Mouse (Mus musculus): ENCODE measurements around the gene Camp.
A peak's percentile ranks its signal among the peaks of the same experiment; 100 is the strongest.

Camp gene

DNA sequence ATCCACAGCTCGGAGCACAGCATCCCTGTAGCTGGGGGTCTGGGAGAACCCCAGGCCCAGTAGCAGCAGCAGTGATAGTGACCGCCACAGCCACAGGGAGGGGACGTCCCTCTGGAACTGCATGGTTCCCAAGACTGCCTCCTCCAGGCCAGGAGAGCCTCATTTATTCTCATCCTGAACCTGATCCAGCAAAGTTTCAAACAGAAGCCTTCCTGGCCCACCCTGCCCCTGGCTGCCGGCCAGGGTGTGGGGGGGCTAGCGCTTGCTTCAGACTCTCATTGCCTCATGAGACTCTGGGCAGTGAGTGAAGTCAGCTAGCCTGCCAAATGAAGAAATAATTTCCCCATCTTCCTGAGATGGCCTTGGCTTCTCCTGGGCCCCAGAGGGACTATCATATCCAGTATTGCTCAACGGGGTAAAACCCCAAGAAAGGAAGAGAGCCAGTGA lies at the start of gene Camp:
Camp (minus strand) TSS at position 306 of the 447 bp plus-strand sequence.
- no peak for DNase-seq (ENCODE audit: low read depth, low spot score)

DNA sequence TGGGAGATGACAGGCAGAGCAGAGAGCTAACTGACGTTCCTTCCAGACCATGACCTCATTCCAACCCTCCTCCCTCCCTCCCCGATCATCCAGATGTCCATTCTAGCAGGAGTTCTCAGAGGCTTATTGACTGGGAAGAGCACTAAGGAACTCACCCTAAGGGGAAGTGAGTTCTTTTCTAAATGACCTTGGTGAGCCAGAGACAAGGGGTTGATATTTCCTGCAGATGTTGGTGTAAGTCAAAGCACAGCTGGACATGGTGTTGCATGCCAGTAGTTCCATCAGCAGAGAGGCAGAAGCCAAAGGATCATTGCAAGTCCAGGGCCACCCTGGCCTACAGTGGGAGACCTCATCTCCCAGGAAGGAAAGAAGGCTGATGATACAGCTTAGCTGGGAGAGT lies 48.6 kb upstream of the Camp start:
- no peak for DNase-seq (ENCODE audit: low read depth, low spot score)

DNA sequence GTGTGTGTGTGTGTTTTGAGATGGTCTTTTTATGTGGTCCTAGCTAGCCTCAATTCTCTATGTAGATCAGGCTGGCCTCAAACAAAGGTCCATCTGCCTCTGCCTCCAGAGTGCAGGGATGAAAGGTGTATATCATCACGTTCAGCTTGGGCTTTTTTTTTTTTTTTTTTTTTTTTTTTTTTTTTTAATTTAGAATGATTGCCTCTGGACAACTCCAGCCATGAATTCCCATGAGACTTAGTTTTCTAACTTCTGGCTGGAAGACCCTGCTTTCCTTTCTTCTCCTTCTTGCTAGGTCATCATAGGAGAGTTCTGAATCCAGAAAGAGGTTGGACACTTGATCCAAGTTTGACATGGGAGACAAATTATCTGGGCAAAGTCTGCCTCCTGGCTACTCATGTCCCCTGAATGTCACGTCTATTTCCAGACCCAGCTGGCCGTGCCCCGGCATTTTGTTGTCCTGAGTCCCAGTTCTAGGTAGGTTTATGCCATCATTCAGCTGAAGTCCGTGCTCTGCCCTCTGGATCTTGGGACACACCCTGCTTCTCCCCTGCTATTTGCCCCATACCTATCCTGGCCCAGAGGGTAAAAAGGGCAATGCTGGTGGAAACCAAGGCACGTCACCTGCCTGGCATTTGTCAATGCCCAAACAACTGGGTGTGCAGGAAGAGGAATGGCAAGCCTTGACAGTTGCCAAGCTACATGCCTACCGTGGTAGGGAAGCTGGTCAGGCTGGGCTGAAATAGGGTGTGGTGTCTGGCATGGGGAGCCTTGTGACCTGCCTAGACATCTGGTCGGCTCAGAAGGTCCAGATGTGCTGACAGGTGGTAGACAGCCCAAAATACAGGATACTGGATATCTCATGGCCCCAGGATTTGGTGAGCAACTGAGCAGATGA lies 47.1 kb upstream of the Camp start:
- DNase-seq (ENCODE audit: low read depth, low spot score): no peak

DNA sequence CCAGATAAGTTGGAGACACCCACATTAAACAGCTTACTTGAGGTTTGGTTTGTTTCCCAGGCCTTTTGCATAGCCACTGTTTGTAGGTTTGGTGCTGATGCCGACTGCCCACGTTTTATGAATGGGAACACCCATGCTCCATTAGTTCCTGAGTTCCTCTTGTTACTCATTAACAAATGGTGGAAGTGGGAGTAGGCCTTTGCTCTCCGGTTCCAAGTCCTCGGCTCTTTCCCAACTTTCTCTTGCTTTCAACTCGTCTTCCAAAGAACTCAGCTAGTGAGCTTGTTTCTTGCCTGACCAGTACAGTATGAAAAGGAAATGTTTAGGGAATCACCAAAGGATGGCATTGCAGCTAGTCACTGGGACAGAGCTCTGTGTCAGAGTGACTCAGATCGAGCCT lies 46.2 kb upstream of the Camp start:
- no peak for DNase-seq (ENCODE audit: low read depth, low spot score)

DNA sequence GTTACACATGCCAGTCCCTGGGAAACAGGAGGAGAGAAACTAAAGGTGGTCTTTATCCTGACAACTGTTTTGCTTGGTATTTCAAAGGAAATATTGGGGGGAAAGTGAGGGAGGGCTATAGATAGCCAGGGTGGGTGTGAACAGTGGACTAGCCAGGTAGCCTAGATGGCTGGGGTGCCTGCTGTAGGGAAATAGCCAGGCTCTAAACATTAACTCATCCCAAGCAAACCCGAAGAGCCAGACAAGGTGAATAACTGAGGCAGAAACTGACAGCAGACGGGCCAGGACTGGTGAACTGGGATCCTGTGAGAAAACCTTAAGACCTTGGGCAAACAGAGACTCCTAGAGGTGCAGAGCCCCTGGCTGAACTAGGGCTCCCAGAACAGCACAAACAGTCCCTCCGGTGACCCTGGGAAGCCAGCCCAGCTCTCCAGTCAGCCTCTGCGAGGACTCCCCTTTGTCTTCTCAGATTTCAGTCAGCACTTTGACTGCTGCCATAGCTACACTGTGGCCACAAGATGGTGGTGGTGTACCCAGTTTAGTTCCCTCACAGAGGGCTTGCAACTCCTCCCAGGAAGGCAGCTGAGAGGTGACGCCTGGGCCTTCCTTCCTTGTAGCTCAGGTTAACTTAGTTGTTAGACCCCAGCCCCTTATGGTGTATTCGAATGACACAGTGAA lies 45.1 kb upstream of the Camp start:
- DNase-seq (ENCODE audit: low read depth, low spot score): peak; percentile 65

DNA sequence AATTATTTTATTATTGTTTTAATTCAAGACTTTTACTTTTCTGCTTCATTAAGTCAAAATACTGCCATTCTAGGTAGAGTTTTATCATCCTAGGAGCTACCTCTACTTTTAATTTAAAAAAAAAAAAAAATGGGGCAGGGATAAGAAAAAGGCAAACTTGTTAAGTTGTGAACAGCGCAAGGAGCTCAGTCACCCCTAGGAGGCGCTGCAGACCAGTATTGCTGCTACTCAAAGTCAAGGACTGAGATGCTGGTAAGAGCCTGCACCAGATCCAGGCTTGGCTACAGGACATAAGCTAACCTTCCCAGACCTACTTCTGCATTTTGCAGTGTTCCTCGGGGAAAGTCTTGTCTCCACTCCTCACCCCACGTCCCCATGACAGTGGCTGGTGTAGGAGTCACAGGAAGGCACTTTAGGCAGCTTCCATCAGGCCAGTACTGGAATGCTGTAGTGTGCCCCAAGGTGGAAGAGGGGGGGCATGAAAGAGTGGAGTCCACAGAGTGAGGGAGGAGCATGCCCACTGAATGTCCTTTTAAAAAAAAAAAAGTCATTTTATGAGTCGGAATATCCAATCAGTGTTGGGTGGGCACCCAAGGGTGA lies 43.3 kb upstream of the Camp start:
- DNase-seq (ENCODE audit: low read depth, low spot score): peak; percentile 78

DNA sequence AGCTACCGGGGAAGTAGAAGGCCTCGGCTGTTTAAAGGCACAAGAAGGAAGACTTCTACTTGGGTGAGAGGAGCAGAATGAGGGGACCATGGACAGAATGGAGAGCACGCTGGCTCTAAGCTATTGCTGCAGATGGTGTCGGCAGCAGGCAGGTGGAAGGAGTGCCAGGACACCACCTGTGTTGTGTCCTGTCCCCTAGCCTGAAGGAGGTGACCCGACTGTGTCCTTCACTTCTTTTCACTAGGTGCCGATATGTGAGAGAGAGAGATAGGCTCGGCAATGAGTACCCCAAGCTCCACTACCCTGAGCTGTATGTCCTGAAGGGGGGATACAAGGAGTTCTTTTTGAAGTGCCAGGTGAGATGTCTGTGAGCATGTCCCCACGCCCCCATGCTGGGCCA lies 42.1 kb upstream of the Camp start:
- DNase-seq (ENCODE audit: low read depth, low spot score): no peak

DNA sequence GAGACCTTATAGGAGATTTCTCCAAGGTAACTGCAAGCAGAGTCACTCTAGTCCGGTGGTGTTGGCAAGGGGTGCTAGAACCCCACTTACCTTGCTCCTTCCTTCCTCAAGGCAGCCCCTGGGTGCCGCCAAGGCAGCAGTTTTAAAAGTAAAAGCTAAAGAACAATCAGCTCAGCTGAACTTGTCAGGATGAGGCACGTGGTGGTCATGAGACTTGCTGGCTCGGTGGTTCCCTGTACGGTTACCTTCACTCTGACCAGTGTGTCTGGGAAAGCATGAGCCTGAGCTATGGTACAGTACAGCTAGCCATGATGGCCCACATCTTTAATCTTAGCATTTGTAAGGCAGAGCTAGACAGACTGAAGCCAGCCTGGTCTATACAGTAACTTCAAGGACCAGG lies 37.9 kb upstream of the Camp start:
- no peak for DNase-seq (ENCODE audit: low read depth, low spot score)

DNA sequence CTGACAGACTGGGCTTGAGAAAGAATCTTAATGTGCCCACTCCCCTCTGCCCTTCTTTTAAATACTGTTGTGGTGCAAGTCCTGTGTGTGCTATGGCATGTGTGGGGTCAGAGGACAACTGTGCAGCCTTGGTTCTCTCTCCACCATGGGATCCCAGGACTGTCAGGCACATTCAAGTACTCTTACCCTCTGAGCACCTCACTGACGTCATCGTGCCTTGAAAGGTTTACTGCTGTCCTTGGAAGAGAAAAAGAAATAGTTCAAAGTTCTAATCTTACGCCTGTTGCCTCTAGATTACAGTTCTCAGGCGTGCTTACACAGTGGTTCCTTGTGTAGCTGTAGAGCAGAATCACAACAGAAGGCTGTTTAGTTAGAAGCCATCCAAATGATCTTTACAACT lies 36.8 kb upstream of the Camp start:
- no peak for DNase-seq (ENCODE audit: low read depth, low spot score)

DNA sequence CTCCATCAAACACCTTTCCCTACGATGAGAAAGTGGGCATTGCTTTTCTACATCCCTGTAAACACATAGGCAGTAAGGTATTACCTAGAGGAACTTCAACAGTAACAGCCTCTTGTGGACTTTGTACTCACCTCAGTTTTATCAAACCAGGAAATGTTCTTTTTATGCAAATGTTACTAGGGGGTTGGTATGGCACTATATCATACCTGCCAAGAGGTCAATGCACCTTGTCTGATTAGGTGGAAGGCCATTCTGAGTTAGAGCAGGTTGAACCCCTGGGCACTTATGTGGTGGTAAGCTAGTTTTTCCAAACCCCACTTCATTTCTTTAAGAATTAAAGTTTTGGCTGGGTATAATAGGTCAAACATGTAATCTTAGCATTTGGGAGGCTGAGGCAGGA lies 29.9 kb upstream of the Camp start:
- DNase-seq (ENCODE audit: low read depth, low spot score): no peak

DNA sequence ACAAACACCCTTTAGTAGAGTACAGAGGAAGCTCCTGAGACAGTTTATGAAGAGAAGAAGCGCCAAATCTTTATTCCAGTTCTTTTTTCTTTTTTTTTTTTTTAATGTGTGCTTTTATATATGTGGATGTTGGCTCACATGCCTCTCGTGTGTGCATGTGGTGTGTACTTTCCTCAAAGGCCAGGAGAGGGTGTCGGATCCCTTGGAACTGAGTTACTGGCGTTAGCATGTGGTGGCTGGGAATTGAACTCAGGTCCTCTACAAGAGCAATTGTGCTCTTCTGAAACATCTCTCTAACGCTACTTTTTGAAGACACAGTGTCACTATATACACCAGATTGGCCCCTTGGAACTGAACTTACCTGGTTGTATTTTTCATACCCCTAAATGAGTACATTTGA lies 28.2 kb upstream of the Camp start:
- DNase-seq (ENCODE audit: low read depth, low spot score): no peak

DNA sequence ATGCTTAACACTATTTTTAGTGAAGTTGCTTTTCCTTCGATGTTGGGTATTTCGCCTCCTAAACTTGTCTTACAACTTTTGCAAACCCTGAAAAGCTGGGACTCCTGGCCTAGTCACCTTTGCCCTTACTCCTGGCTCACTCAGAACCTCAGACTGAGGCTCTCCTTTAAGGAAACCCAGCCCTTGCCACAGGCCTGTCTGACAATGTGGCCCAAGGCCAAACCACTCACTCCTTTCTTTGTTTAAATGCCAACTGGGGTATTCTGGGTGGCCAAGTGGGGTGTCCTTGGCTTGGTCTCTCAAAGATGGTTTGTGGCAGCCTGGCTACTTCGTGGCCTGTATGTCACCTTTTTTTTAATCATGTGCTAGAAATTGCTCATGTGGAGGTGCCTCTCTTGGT lies 27.3 kb upstream of the Camp start:
- DNase-seq (ENCODE audit: low read depth, low spot score): peak; percentile 11

DNA sequence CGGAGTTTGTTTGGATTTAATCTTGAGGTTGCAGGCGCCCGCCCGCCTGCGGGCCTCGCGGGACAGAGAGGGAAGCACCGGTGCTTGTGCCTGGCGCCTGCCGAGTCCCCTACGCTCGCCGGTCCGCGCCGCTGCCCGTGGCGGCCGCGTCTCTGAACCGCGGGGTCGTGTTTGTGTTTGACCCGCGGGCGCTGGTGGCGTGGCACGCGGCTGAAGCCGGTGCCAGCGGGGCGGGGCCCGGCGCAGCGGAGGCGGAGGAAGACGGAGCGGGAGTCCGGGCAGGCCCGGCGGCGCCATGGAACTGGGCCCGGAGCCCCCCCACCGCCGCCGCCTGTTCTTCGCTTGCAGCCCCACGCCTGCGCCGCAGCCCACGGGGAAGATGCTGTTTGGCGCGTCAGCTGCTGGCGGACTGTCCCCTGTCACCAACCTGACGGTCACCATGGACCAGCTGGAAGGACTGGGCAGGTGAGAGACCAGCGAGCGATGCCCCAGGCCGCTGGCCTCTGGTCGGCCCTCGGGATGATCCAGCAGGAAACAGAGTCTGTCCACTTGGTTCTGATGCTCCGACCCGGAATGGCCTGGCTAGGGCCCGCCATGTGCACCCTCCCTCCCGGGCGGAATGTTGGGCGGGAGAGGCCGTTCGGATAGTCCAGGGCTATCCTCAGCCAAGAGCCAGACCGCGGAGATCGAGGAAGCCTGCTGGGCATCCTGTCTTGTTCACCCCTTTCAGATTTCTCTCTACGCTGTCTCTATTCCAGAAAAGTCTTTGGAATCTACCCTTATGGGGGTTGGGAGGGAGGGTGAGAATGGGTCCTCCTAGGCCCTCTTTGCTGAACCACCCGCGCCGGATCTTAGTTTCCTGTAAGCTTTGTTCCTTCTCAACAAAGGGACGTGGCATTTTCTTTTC lies 26.5 kb upstream of the Camp start:
- DNase-seq (ENCODE audit: low read depth, low spot score): peak; percentile 53

DNA sequence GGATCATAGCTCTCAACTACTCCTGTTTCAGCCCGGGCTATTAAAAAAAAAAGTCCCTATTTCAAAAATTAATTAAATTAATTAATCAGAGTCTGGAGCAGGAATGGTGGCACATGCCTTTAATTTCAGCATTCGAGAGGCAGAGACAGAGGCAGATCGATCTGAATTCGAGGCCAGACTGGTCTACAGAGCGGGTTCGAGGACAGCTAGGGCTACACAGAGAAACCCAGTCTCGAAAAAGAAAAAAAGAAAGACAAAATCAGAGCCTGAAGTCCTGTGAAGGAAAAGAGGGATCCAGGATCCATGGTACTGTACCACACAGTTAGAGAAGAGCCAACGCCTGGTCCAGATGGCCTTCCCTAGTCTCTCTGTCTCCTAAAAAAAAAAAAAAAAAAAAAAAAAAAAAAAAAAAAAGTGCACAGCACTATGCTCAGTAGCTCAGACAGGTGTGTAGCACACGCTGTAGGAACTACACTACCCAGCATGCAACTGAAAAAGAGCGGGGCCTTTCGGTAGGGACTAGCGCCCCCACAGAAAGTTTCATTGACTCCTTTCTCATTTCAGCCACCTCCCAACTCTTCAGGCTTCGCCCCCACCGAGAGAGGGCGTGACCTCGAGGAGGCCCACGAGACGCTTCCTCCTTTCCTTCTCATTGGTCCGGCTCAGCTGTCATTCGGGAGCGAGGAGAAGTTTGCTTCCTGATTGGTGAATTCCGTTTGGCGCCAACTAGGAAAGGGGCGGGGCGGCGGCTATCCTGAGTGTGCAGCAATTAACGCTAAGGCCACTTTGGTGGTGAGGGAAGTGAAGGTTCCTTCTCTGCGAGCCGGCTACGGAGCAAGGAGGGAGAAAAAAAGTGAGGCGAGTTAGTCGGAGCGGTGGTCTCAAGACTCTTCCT lies 25.6 kb upstream of the Camp start, which contains the start of gene Cdc25a:
Cdc25a (plus strand) TSS at position 783 of the 895 bp plus-strand sequence.
- DNase-seq (ENCODE audit: low read depth, low spot score): peak; percentile 100

DNA sequence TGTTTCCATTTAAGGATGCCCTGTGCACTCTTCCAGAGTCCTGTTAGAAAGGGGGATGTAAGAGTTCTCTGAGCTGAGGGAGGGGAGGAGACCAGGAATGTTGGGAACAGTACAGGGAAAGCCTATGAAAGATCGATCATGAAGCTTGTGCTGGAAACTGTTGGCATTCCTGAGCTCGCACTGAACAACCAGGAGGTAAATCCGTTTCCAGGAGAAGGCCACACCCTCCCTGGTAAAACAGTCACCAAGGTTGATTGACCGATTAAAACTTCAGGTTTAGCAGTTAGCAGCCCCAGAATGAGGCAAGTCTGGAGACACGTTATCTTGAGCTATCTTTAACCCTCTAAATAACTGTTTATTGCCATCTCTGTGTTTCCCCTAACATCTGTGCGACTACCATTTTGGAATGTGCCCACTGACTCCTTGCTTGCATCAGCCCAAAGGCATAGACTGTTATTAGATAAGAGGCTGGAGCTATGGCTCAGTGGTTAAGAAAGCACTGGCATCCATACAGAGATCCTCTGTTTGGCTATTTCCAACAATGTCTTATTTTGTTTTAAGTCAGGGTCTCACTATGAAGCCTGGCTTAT lies 21.7 kb upstream of the Camp start:
- DNase-seq (ENCODE audit: low read depth, low spot score): no peak

DNA sequence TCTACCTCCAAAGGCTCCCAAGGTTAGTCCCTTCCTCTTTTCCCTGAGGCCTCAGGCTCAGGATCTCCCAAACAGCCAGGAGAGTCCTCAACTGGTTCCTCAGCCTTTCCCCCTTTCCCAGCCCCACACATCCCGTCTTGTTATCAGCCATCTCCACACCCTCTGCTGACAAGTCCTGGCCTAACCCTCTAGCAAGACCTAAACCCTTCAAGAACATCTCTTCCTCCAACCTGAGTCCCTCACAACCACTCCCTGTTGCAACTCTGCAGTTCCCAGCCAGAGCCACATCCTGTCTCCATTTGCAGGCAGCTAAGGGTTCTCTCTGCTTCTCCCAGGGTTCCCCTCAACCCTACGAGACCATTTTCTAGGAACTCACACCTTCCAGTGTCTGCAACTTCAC lies 16.8 kb upstream of the Camp start:
- no peak for DNase-seq (ENCODE audit: low read depth, low spot score)

DNA sequence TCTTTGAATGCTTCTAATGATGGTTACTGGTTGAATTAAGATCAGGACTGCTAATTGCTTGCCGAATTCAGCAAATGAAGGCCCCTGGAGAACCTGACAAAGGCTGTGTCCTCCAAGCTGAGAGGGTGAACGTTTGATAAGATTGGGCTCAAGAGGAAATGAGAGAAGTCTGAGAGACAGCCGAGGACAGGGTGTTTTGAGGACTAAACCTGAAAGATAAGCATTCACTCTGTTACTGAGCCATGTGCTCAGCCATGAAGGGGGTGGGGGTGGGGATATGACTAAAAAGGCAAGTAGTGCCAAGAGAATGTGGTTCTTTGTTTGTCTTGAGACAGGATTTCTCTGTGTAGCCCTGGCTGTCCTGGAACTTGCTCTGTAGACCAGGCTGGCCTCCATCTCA lies 13.7 kb upstream of the Camp start:
- peak; percentile 27 for DNase-seq (ENCODE audit: low read depth, low spot score)

DNA sequence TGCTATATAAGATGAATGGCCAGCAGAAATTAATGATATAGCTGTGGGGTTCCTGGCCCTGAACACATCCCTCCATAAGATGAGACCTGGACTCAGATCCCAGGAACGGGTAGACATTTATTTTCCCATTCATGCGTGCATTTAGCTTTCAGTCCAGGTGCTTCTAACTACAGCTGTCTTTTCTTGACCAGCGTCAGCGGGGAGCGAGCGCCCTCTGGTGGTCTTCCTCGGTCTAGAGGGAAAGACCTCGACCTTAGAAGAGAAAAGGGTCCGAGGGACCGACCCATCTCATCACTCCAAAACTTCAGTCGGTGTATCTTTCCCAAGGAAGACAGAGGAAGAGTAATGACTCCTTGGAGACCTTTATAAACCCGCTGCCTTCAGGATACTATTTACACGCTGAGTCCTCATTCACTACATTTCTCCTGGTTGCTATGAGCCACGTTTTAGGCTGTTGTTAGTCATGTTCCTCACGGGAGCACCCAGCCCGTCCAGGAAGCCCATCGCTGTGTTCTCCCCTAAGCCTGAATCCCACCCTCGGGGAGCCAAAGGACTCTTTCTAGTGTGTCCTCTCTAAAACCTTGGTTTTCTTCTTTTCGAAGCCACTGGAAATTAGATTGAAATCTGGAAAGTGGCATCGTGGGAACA lies 13.1 kb upstream of the Camp start:
- peak; percentile 64 for DNase-seq (ENCODE audit: low read depth, low spot score)

DNA sequence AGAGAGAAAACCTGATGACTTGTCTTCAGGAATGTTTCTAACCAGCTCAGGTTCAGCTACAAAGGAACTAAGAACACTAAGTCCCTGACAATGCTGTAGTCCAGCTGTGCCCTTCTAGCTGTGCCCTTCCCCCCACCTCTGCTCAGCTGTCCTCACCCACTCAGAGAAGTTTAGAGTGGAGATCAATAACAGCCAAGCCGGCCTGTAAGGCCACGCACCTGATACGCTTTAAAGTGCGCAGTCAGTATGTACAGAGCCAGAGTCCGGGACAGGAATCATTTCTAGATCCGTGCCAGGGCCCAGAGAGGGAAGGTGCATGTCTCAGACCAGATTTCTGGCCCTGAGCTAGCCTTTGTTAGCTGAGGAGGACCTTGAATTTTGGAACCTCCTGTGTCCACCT lies 6.5 kb upstream of the Camp start:
- no peak for DNase-seq (ENCODE audit: low read depth, low spot score)

DNA sequence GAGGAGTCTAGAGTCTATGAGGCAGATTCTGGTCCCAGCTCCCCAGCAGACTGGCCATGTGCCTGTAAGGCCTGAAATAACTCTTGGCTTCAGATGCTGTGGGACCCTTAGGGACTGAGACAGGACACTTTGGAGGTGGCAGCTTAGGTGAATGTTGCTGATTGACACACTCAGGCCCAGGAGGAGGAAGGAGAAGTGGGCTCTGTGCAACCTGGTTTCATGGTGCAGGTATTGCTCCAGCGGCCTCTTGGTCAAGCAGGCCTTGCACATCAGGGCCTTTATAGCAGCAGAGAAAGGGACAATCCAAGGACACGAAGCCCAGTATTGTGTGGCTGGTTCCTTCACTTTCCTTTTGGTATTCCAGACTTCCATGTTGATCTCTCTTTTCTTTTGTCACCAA lies 4.9 kb upstream of the Camp start:
- no peak for DNase-seq (ENCODE audit: low read depth, low spot score)

Measured in CD4-positive helper T cell, adult 2 months (primary cell).